Mouse (Mus musculus): ENCODE results near the gene Defa28. TPM values are rescaled to one million over a fixed set of nuclear protein-coding genes. Genes with fewer than 3 reads are reported as not detected.

Gene Defa28
- polyA plus RNA-seq (2017; shearing (Covaris generic)) = not detected

DNA sequence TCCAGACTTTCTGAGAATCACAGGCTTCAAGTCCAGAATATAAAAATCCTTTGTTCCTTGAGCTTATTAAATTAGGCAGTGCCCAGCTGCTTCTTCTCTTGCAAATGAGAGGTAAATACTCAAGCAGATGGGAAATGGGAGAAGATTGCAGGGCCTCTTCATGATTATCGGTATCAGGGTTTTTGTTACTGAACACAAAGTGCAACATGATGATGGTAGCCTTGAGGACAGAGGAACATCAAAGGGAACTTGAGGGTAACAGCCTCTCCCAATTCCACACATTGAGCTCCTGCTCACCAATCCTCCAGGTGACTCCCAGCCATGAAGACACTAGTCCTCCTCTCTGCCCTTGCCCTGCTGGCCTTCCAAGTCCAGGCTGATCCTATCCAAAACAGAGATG is at the start of gene Defa28:
Gene Defa28 (plus strand): TSS at position 301 of the 400 bp plus-strand sequence.

GRCm38 (mm10) chr8:21565086-21565485 is 17.7 kb upstream of the Defa28 start, which contains the start of gene Defa37:
Gene Defa37, plus strand, starts transcription at chr8:21565386.

GRCm38 (mm10) chr8:21594408-21594807 is 11.6 kb downstream of the Defa28 start, which contains the start of gene Gm7861:
Gene Gm7861, minus strand, starts transcription at chr8:21594508.

DNA sequence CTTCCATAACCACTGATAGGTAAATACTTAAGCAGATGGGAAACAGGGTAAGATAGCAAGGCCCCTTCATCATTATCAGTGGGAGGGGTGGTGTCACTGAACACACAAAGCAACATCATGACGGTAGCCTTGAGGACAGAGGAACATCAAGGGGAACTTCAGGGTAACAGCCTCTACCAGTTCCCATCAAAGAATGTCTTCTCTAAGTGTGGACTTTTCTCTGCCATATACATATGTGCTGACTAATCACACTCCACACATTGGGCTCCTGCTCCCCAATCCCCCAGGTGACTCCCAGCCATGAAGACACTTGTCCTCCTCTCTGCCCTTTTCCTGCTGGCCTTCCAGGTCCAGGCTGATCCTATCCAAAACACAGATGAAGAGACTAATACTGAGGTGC is 35.1 kb downstream of the Defa28 start, which contains the start of gene Defa26:
Gene Defa26 (plus strand): TSS at position 301 of the 400 bp plus-strand sequence.

Other genes starting within 250 kb of the Defa28 start
- not detected for gene Defa2, start 204.5 kb upstream of the Defa28 start, polyA plus RNA-seq (2017; shearing (Covaris generic))
- not detected for gene Defa33, start 191.2 kb upstream of the Defa28 start, polyA plus RNA-seq (2017; shearing (Covaris generic))
- not detected for gene Defa36, start 155.6 kb upstream of the Defa28 start, polyA plus RNA-seq (2017; shearing (Covaris generic))
- gene Gm7849, start 126.4 kb upstream of the Defa28 start, polyA plus RNA-seq (2017; shearing (Covaris generic)) = not detected
- gene Defa20, start 73.7 kb upstream of the Defa28 start, polyA plus RNA-seq (2017; shearing (Covaris generic)) = not detected
- not detected for gene Defa32, start 54.0 kb upstream of the Defa28 start, polyA plus RNA-seq (2017; shearing (Covaris generic))
- not detected for gene Defa37, start 17.6 kb upstream of the Defa28 start, polyA plus RNA-seq (2017; shearing (Covaris generic))
- gene Gm7861, start 11.5 kb downstream of the Defa28 start, polyA plus RNA-seq (2017; shearing (Covaris generic)) = not detected
- not detected for gene Defa26, start 35.2 kb downstream of the Defa28 start, polyA plus RNA-seq (2017; shearing (Covaris generic))
- not detected for gene Defa17, start 72.8 kb downstream of the Defa28 start, polyA plus RNA-seq (2017; shearing (Covaris generic))
- not detected for gene Defa34, start 82.8 kb downstream of the Defa28 start, polyA plus RNA-seq (2017; shearing (Covaris generic))
- gene AY761184, start 120.6 kb downstream of the Defa28 start, polyA plus RNA-seq (2017; shearing (Covaris generic)) = not detected
- not detected for gene Defa24, start 151.5 kb downstream of the Defa28 start, polyA plus RNA-seq (2017; shearing (Covaris generic))
- gene Defb50, start 240.5 kb downstream of the Defa28 start, polyA plus RNA-seq (2017; shearing (Covaris generic)) = not detected

All from naive thymus-derived CD4-positive, alpha-beta T cell, adult 5 months (primary cell).